Mouse (Mus musculus): ENCODE results near the gene Tubb4a.

The Tubb4a gene

GRCm38 (mm10) chr17:57099629-57100325 lies 12.2 kb upstream of the Tubb4a start:
- no peak for DNase-seq

- DNase-seq: no peak
Observed at GRCm38 (mm10) chr17:57098321-57098720, 10.7 kb upstream of the Tubb4a start.

- DNase-seq: peak; percentile 87 to 92
Observed at GRCm38 (mm10) chr17:57096623-57096920, 9.0 kb upstream of the Tubb4a start.

- DNase-seq: peak in 1 of 2 experiments; percentile 48
Observed at GRCm38 (mm10) chr17:57095855-57096622, 8.5 kb upstream of the Tubb4a start.

- no peak for DNase-seq
Observed at GRCm38 (mm10) chr17:57094222-57094621, 6.6 kb upstream of the Tubb4a start.

- DNase-seq: peak; percentile 95 to 99
Observed at GRCm38 (mm10) chr17:57085970-57086757, 1.4 kb downstream of the Tubb4a start.

- DNase-seq: peak; percentile 79 to 84
Observed at GRCm38 (mm10) chr17:57082481-57082880, 5.1 kb downstream of the Tubb4a start.

- DNase-seq: peak in 1 of 2 experiments; percentile 23
Observed at GRCm38 (mm10) chr17:57081234-57081842, 6.2 kb downstream of the Tubb4a start.

- no peak for DNase-seq
Observed at GRCm38 (mm10) chr17:57079919-57080318, 7.7 kb downstream of the Tubb4a start.

- no peak for DNase-seq
Observed at GRCm38 (mm10) chr17:57078336-57078735, 9.2 kb downstream of the Tubb4a start, which contains the start of gene Dennd1c. Dennd1c (minus strand) TSS chr17:57078514.

GRCm38 (mm10) chr17:57076916-57077315 lies 10.7 kb downstream of the Tubb4a start:
- no peak for DNase-seq

GRCm38 (mm10) chr17:57070699-57071098 lies 16.9 kb downstream of the Tubb4a start:
- no peak for DNase-seq

- DNase-seq: no peak
Observed at GRCm38 (mm10) chr17:57070272-57070671, 17.3 kb downstream of the Tubb4a start.

GRCm38 (mm10) chr17:57066908-57067307 lies 20.7 kb downstream of the Tubb4a start:
- no peak for DNase-seq

GRCm38 (mm10) chr17:57063031-57063430 lies 24.6 kb downstream of the Tubb4a start:
- no peak for DNase-seq

- no peak for DNase-seq
Observed at GRCm38 (mm10) chr17:57062548-57062947, 25.0 kb downstream of the Tubb4a start.

- DNase-seq: peak; percentile 52 to 67
Observed at GRCm38 (mm10) chr17:57062011-57062521, 25.5 kb downstream of the Tubb4a start.

GRCm38 (mm10) chr17:57061069-57061468 lies 26.5 kb downstream of the Tubb4a start:
- peak in 1 of 2 experiments; percentile 40 for DNase-seq

- peak; percentile 97 to 99 for DNase-seq
Observed at GRCm38 (mm10) chr17:57060231-57060801, 27.3 kb downstream of the Tubb4a start.

- DNase-seq: peak; percentile 72 to 75
Observed at GRCm38 (mm10) chr17:57059486-57059977, 28.1 kb downstream of the Tubb4a start, which contains the start of gene Slc25a23. Slc25a23 (minus strand) TSS chr17:57059863.

GRCm38 (mm10) chr17:57058891-57059485 lies 28.6 kb downstream of the Tubb4a start, which contains the start of gene Crb3:
Crb3 (plus strand) TSS chr17:57059105.
- DNase-seq: peak; percentile 62 to 67
